Mouse (Mus musculus) large intestine, adult 2 months (tissue): Measurements from ENCODE around the gene Ces2a. TPM values are rescaled to one million over a fixed set of nuclear protein-coding genes. Genes with fewer than 3 reads are reported as not detected.

Experiments
- polyA plus RNA-seq: library from polyadenylated mRNA; depleted of rRNA; stranded (reverse); fragments of >200 nt; gene quantifications from 2 replicates; pipeline ENCODE4 v1.2.3, GENCODE M21; 2012; rRNA removed

Ces2a gene
- polyA plus RNA-seq, 1 experiment = 86.2 TPM

Other genes with a start within 250 kb of the Ces2a start
- gene Terb1, start 224.1 kb upstream of the Ces2a start, polyA plus RNA-seq = 0.02 and 0.04 TPM in 2 replicates
- gene Nae1, start 199.4 kb upstream of the Ces2a start, polyA plus RNA-seq = 9.9 and 10.4 TPM in 2 replicates
- 1.4 and 1.9 TPM in 2 replicates for gene Car7, start 199.3 kb upstream of the Ces2a start, polyA plus RNA-seq
- 3.8 and 7.1 TPM in 2 replicates for gene Pdp2, start 142.6 kb upstream of the Ces2a start, polyA plus RNA-seq
- 0.07 and 0.11 TPM in 2 replicates for gene Cdh16, start 109.6 kb upstream of the Ces2a start, polyA plus RNA-seq
- gene Rrad, start 102.7 kb upstream of the Ces2a start, polyA plus RNA-seq = 3.3 and 3.6 TPM in 2 replicates
- 51.4 and 51.9 TPM in 2 replicates for gene Ciao2b, start 92.0 kb upstream of the Ces2a start, polyA plus RNA-seq
- 0.86 and 1.2 TPM in 2 replicates for gene Ces2b, start 97.6 kb downstream of the Ces2a start, polyA plus RNA-seq
- 87.8 and 175 TPM in 2 replicates for gene Ces2c, start 113.1 kb downstream of the Ces2a start, polyA plus RNA-seq
- gene Ces2e, start 192.3 kb downstream of the Ces2a start, polyA plus RNA-seq = 458 and 877 TPM in 2 replicates
- gene Ces2f, start 213.4 kb downstream of the Ces2a start, polyA plus RNA-seq = 0.12 and 0.21 TPM in 2 replicates
- gene Ces2g, start 227.7 kb downstream of the Ces2a start, polyA plus RNA-seq = 1.6 and 4.3 TPM in 2 replicates